Mouse (Mus musculus) layer of hippocampus, postnatal 36 days (tissue): ENCODE results near the gene Tbc1d17. TPM values are rescaled to one million over a fixed set of nuclear protein-coding genes. Genes with fewer than 3 reads are reported as not detected.

Experiments used
- DNase-seq, 2 experiments: peaks; one replicate each; pipeline ENCODE4 v3.0.0; 2022
- microRNA-seq, 2 experiments: library from miRNA; unstranded; fragments of <30 nt; microRNA quantifications; one replicate each; pipeline ENCODE4 v1.2.0; 2021
- total RNA-seq, 2 experiments: library from RNA; stranded (reverse); gene quantifications; 2 replicates each; pipeline ENCODE4 v1.2.3; 2021

Gene Tbc1d17
- total RNA-seq, 2 experiments from 2014 or later, result 63.7 to 64.6 TPM

GRCm38 (mm10) chr7:44789531-44789930 is 59.3 kb downstream of the Tbc1d17 start:
- DNase-seq, result no peak

Small RNA genes lying within 50 kb of the gene (microRNA-seq; reads per million reads assigned to microRNA genes)
- gene Mir707, result 0 reads per million in 2 experiments

Other genes starting within 250 kb of the Tbc1d17 start
- gene Myh14, start 178.2 kb downstream of the Tbc1d17 start, total RNA-seq, result 10 to 100 TPM; 27.7 to 28.1 TPM
- gene Izumo2, start 140.3 kb downstream of the Tbc1d17 start, total RNA-seq, result not detected
- 10 to 100 TPM; 31.8 to 34.8 TPM for gene Vrk3, start 100.7 kb downstream of the Tbc1d17 start, total RNA-seq
- gene Zfp473, start 98.0 kb downstream of the Tbc1d17 start, total RNA-seq, result under 1 TPM; 0.22 to 0.38 TPM
- 10 to 100 TPM; 29.7 to 30.6 TPM for gene Nup62, start 33.0 kb downstream of the Tbc1d17 start, total RNA-seq
- gene Il4i1, start 32.7 kb downstream of the Tbc1d17 start, total RNA-seq, result 1 to 10 TPM; 1.1 to 2.5 TPM
- 10 to 100 TPM; 26.3 to 28.9 TPM for gene Atf5, start 32.4 kb downstream of the Tbc1d17 start, total RNA-seq
- 10 to 100 TPM; 78.8 to 80.6 TPM for gene Akt1s1, start 88 bp downstream of the Tbc1d17 start, total RNA-seq
- 10 to 100 TPM; 27.1 to 27.2 TPM for gene Pnkp, start 8.1 kb upstream of the Tbc1d17 start, total RNA-seq
- gene Ptov1, start 20.7 kb upstream of the Tbc1d17 start, total RNA-seq, result 100 to 1,000 TPM; 346 to 359 TPM
- gene Med25, start 43.6 kb upstream of the Tbc1d17 start, total RNA-seq, result 100 to 1,000 TPM in 1 of 2 experiments, 10 to 100 TPM in 1; 97.2 to 113 TPM
- gene Fuz, start 47.0 kb upstream of the Tbc1d17 start, total RNA-seq, result 10 to 100 TPM; 23.8 to 29.1 TPM
- gene Ap2a1, start 80.4 kb upstream of the Tbc1d17 start, total RNA-seq, result 100 to 1,000 TPM; 295 to 305 TPM
- under 1 TPM; 0.87 to 0.88 TPM for gene Tsks, start 94.1 kb upstream of the Tbc1d17 start, total RNA-seq
- gene Cpt1c, start 125.8 kb upstream of the Tbc1d17 start, total RNA-seq, result 100 to 1,000 TPM; 131 to 137 TPM
- 100 to 1,000 TPM; 155 to 168 TPM for gene Prmt1, start 137.5 kb upstream of the Tbc1d17 start, total RNA-seq
- gene Irf3, start 148.6 kb upstream of the Tbc1d17 start, total RNA-seq, result 10 to 100 TPM; 45.9 to 51.0 TPM
- gene Bcl2l12, start 149.6 kb upstream of the Tbc1d17 start, total RNA-seq, result 1 to 10 TPM; 3.0 to 4.1 TPM
- 100 to 1,000 TPM; 149 to 155 TPM for gene Scaf1, start 167.3 kb upstream of the Tbc1d17 start, total RNA-seq
- gene Rras, start 168.9 kb upstream of the Tbc1d17 start, total RNA-seq, result 1 to 10 TPM; 9.7 TPM
- 10 to 100 TPM; 74.3 to 75.3 TPM for gene Prr12, start 203.8 kb upstream of the Tbc1d17 start, total RNA-seq
- 10 to 100 TPM; 51.0 to 51.3 TPM for gene Nosip, start 213.3 kb upstream of the Tbc1d17 start, total RNA-seq
- gene Prrg2, start 213.6 kb upstream of the Tbc1d17 start, total RNA-seq, result 1 to 10 TPM; 5.5 to 6.1 TPM
- 1 to 10 TPM; 6.2 to 6.9 TPM for gene Rcn3, start 243.1 kb upstream of the Tbc1d17 start, total RNA-seq